Mouse (Mus musculus) embryonic facial prominence, embryonic 15.5 days (tissue): ENCODE results near the gene Hcfc2. TPM values are rescaled to one million over a fixed set of nuclear protein-coding genes. Genes with fewer than 3 reads are reported as not detected.

Source experiments
- polyA plus RNA-seq: library from polyadenylated mRNA; unstranded; fragments of >200 nt; fragmentation: Nextera tagmentation; extraction: Ambion mirVana; gene quantifications from 2 replicates; pipeline ENCODE4 v1.2.1, GENCODE M21; 2015

Hcfc2 gene
- polyA plus RNA-seq, 1 experiment from 2014 or later: 46.6 TPM

Other genes starting within 250 kb of the Hcfc2 start
- not detected in 2 replicates for gene Gm1553, start 203.5 kb upstream of the Hcfc2 start, polyA plus RNA-seq
- gene 1190007I07Rik, start 72.9 kb upstream of the Hcfc2 start, polyA plus RNA-seq: 30.5 and 31.9 TPM in 2 replicates
- 113 and 117 TPM in 2 replicates for gene Tdg, start 66.3 kb upstream of the Hcfc2 start, polyA plus RNA-seq
- 21.5 and 21.6 TPM in 2 replicates for gene Glt8d2, start 5.5 kb upstream of the Hcfc2 start, polyA plus RNA-seq
- gene Nfyb, start 68.0 kb downstream of the Hcfc2 start, polyA plus RNA-seq: 42.2 and 42.4 TPM in 2 replicates
- 74.3 and 78.9 TPM in 2 replicates for gene Txnrd1, start 137.8 kb downstream of the Hcfc2 start, polyA plus RNA-seq
- gene Eid3, start 170.5 kb downstream of the Hcfc2 start, polyA plus RNA-seq: 0.55 and 0.65 TPM in 2 replicates